16 mouse cellular contexts compared by ENCODE assay signal in the genomic region with DNA sequence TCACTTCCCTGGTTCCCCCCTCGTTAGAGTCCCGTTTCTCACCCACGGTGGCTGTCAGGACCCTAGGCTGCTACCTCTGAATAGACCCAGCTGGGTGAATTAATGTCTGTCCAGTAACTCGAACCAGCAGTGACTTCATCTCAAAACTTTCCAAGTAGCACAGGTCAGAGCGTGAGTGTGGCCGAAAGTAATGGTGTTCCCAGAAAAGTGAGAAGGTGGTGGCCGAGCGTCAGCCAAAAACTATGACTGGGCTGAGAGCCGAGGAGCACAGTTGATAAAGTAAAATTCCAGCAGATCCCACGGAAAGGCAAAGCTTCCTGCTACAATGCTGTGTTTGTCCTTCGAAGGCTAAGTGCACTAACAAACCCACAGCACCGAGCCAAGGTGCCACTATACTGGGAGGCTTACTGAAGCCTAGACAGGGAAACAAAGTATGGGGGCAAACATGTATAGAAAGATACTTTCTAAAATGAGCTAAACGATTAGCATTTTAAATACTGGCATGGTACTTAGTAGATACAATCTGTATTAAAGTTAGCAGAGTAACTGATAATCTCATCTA.
A peak's percentile ranks its signal among the peaks of the same experiment; 100 is the strongest.
DNase-seq lines count a peak whose midpoint lies in the region; ATAC-seq and TF ChIP-seq lines count a peak whose summit lies in the region.
"Had no signal": no experiment of that assay in that cellular context is flagged by ENCODE, and none has a peak within 500 bp of the region (broad histone marks: within the 10 kb centered on the region; RNA-seq: fewer than 3 reads in every experiment).

No protein-coding gene starts in this region.

- intact Hi-C loops in gastrocnemius, postnatal 14 days (cut with DNase I; ENCODE audit: low total_unique reads), result no loop called here

- no peak overlapping the region for H3K4me3 ChIP-seq in kidney, embryonic 16.5 days (ENCODE audit: low read length)
- H3K4me3 ChIP-seq in heart, postnatal 0 days (ENCODE audit: low read depth, low read length), result no peak overlapping the region
- H3K4me3 ChIP-seq in limb, embryonic 14.5 days (replicated peaks; ENCODE audit: low read length), result no peak overlapping the region
- H3K4me3 ChIP-seq: erythroblast, embryonic 14.5 days; midbrain, embryonic 12.5 days had no signal

- 22% methylated on average over 13 of the region's 13 CpGs for WGBS in kidney, embryonic 16.5 days
- WGBS in heart, postnatal 0 days, result 31% methylated on average over 13 of the region's 13 CpGs
- WGBS in limb, embryonic 14.5 days, result 34% methylated on average over 13 of the region's 13 CpGs

- H3K27me3 ChIP-seq in kidney, embryonic 16.5 days (ENCODE audit: insufficient read depth, low read length), result peaks cover 2% of the 10 kb centered on the region; the same call in 1 of the 2 replicates
- peaks cover 6% of the 10 kb centered on the region; the same call in 1 of the 2 replicates for H3K27me3 ChIP-seq in heart, postnatal 0 days (ENCODE audit: control insufficient read depth, insufficient read depth, low read length)
- no peaks in the 10 kb centered on the region for H3K27me3 ChIP-seq in limb, embryonic 14.5 days (ENCODE audit: control insufficient read depth, insufficient read depth, low read length)

- H3K9me3 ChIP-seq in kidney, embryonic 16.5 days (ENCODE audit: low read length), result no peaks in the 10 kb centered on the region
- no peaks in the 10 kb centered on the region for H3K9me3 ChIP-seq in heart, postnatal 0 days (replicated peaks; ENCODE audit: control insufficient read depth, low read length)
- no peaks in the 10 kb centered on the region for H3K9me3 ChIP-seq in limb, embryonic 14.5 days (ENCODE audit: control insufficient read depth, low read length)
- H3K9me3 ChIP-seq: midbrain, embryonic 12.5 days had no signal

- H3K4me2 ChIP-seq in kidney, embryonic 16.5 days (replicated peaks; ENCODE audit: low read depth, low read length), result no peak overlapping the region
- no peak overlapping the region for H3K4me2 ChIP-seq in heart, postnatal 0 days (ENCODE audit: low read depth, low read length)
- H3K4me2 ChIP-seq in limb, embryonic 14.5 days (replicated peaks; ENCODE audit: low read depth, low read length, severe bottlenecking), result no peak overlapping the region
- H3K4me2 ChIP-seq: liver, embryonic 11.5 days; midbrain, embryonic 12.5 days had no signal

- TF ChIP-seq CTCF in heart, postnatal 0 days (IDR thresholded peaks at IDR 0.05; ENCODE audit: low read depth), result no peak

- TF ChIP-seq EP300 in heart, postnatal 0 days (IDR thresholded peaks at IDR 0.05; ENCODE audit: low read depth), result no peak

- ATAC-seq in kidney, embryonic 16.5 days (ENCODE audit: low FRiP score, low TSS enrichment), result 0 out of 2 replicates have a peak, but pooled peaks have one; percentile 29
- peak; percentile 64 for ATAC-seq in heart, postnatal 0 days (ENCODE audit: insufficient read depth, low read depth)
- peak; percentile 51; the same call in 1 of the 2 replicates for ATAC-seq in limb, embryonic 14.5 days (ENCODE audit: low FRiP score, low read depth)
- ATAC-seq: CD4-positive, CD25-positive, alpha-beta regulatory T cell, adult 4 months; forebrain, postnatal 0 days; hindbrain, embryonic 16.5 days had no signal

- H3K27ac ChIP-seq in kidney, embryonic 16.5 days (ENCODE audit: low read length), result peak overlapping the region; percentile 50; the same call in 1 of the 2 replicates
- 0 out of 2 replicates have a peak overlapping the region, but pooled peaks have one; percentile 11 for H3K27ac ChIP-seq in heart, postnatal 0 days (ENCODE audit: low read depth)
- peak overlapping the region; percentile 70 for H3K27ac ChIP-seq in limb, embryonic 14.5 days (replicated peaks; ENCODE audit: low read depth, low read length)
- H3K27ac ChIP-seq: midbrain, embryonic 12.5 days had no signal

- TF ChIP-seq POLR2A in limb, embryonic 14.5 days (IDR thresholded peaks at IDR 0.05; ENCODE audit: borderline replicate concordance, extremely low read depth, insufficient read depth, insufficient read length), result no peak

- H3K9ac ChIP-seq in kidney, embryonic 16.5 days (replicated peaks; ENCODE audit: low read length), result 0 out of 2 replicates have a peak overlapping the region, but pooled peaks have one; percentile 13
- H3K9ac ChIP-seq in heart, postnatal 0 days (replicated peaks; ENCODE audit: low read depth, low read length), result no peak overlapping the region
- H3K9ac ChIP-seq in limb, embryonic 14.5 days (ENCODE audit: low read depth, low read length, severe bottlenecking), result no peak overlapping the region
- H3K9ac ChIP-seq: forebrain, postnatal 0 days; midbrain, embryonic 12.5 days had no signal

- H3K4me1 ChIP-seq in kidney, embryonic 16.5 days (ENCODE audit: insufficient read depth, low read length), result peaks cover 30% of the 10 kb centered on the region
- H3K4me1 ChIP-seq in heart, postnatal 0 days (ENCODE audit: control insufficient read depth, insufficient read depth), result peaks cover 12% of the 10 kb centered on the region; the same call in 1 of the 2 replicates
- H3K4me1 ChIP-seq in limb, embryonic 14.5 days (ENCODE audit: control insufficient read depth, insufficient read depth, low read length), result peaks cover 30% of the 10 kb centered on the region

- DNase-seq in kidney, adult 8-10 months, result no peak
- peak; percentile 39 for DNase-seq in gastrocnemius, postnatal 14 days
- no peak for DNase-seq in heart, postnatal 0 days (ENCODE audit: low spot score)
- peak; percentile 54 for DNase-seq in limb, embryonic 14.5 days (ENCODE audit: low spot score)
- no peak for DNase-seq in spleen, postnatal 36 days (ENCODE audit: low spot score in 2 of 2)
- no peak for DNase-seq in embryo, embryonic 10.5 days (ENCODE audit: low spot score)
- DNase-seq: cerebellum, adult 11 months; forebrain, postnatal 0 days; kidney, postnatal 14 days; lung, postnatal 10 days had no signal

- H3K36me3 ChIP-seq in kidney, embryonic 16.5 days (ENCODE audit: insufficient read depth, low read length), result no peaks in the 10 kb centered on the region
- no peaks in the 10 kb centered on the region for H3K36me3 ChIP-seq in heart, postnatal 0 days (replicated peaks; ENCODE audit: control insufficient read depth, insufficient read depth, low read length)
- no peaks in the 10 kb centered on the region for H3K36me3 ChIP-seq in limb, embryonic 14.5 days (ENCODE audit: control insufficient read depth, insufficient read depth, low read length)
- H3K36me3 ChIP-seq: midbrain, embryonic 12.5 days had no signal

Comparison
In these comparisons a context has a peak if more than half of its experiments do, and no peak if none do; other contexts are left out.
1. H3K27ac ChIP-seq: peak in every context shown above with its lines; median percentile 70 in limb, embryonic 14.5 days; 50 in kidney, embryonic 16.5 days; 11 in heart, postnatal 0 days.
2. DNase-seq: peak in gastrocnemius, postnatal 14 days (single experiment) and limb, embryonic 14.5 days (single experiment); none in kidney, adult 8-10 months (0 of 2), heart, postnatal 0 days (single experiment), spleen, postnatal 36 days (0 of 2) and embryo, embryonic 10.5 days (single experiment).
3. Peak in every context shown above with its lines, with median percentiles within 50 percentile points of each other: ATAC-seq.